Mouse (Mus musculus) splenic B cell, adult 2 months (primary cell): ENCODE measurements around the gene Cdhr4.

ENCODE experiments used
- DNase-seq: peaks from one replicate; pipeline ENCODE4 v3.0.0-alpha.2; 2011; ENCODE audit warnings: low read depth, low spot score
- H3K27me3 ChIP-seq: 2 replicates; pipeline ENCODE4 v1.6.1; 2012; ENCODE audit warnings: mild to moderate bottlenecking, low read length, moderate library complexity, mixed read lengths; ENCODE audit not compliant: control insufficient read depth, poor library complexity, insufficient read depth, severe bottlenecking
- H3K36me3 ChIP-seq: 2 replicates; pipeline ENCODE4 v1.6.1; 2012; ENCODE audit warnings: mild to moderate bottlenecking, low read length, moderate library complexity, mixed read lengths; ENCODE audit not compliant: control insufficient read depth, poor library complexity, insufficient read depth, severe bottlenecking

Cdhr4 gene

GRCm38 (mm10) chr9:107966676-107967075 lies 25.6 kb upstream of the Cdhr4 start:
- H3K36me3 ChIP-seq = no peaks in the 10 kb centered on the region
- DNase-seq = no peak

GRCm38 (mm10) chr9:107967437-107967836 lies 24.9 kb upstream of the Cdhr4 start:
- DNase-seq = no peak
- no peaks in the 10 kb centered on the region for H3K27me3 ChIP-seq

More at GRCm38 (mm10) chr9:107966676-107967075, 25.6 kb upstream of the Cdhr4 start:
- H3K27me3 ChIP-seq = no peaks in the 10 kb centered on the region

GRCm38 (mm10) chr9:107968531-107968930 lies 23.8 kb upstream of the Cdhr4 start:
- DNase-seq = no peak
- Histone ChIP-seq H3K36me3 (no peaks in the 10 kb centered on the region), H3K27me3 (no peaks in the 10 kb centered on the region)

More at GRCm38 (mm10) chr9:107967437-107967836, 24.9 kb upstream of the Cdhr4 start:
- no peaks in the 10 kb centered on the region for H3K36me3 ChIP-seq

- Histone ChIP-seq H3K27me3 (no peaks in the 10 kb centered on the region), H3K36me3 (no peaks in the 10 kb centered on the region)
- no peak for DNase-seq
Observed at GRCm38 (mm10) chr9:107970311-107970710, 22.0 kb upstream of the Cdhr4 start.

- Histone ChIP-seq H3K27me3 (no peaks in the 10 kb centered on the region), H3K36me3 (no peaks in the 10 kb centered on the region; the same call in 1 of the 2 replicates)
- DNase-seq = no peak
Observed at GRCm38 (mm10) chr9:107971690-107972541, 20.4 kb upstream of the Cdhr4 start.

- Histone ChIP-seq H3K27me3 (no peaks in the 10 kb centered on the region), H3K36me3 (peaks cover 12% of the 10 kb centered on the region)
- peak; percentile 14 for DNase-seq
Observed at GRCm38 (mm10) chr9:107974491-107975171, 17.7 kb upstream of the Cdhr4 start.

- DNase-seq = peak; percentile 83
- Histone ChIP-seq H3K36me3 (peaks cover 12% of the 10 kb centered on the region), H3K27me3 (no peaks in the 10 kb centered on the region)
Observed at GRCm38 (mm10) chr9:107975399-107976386, 16.6 kb upstream of the Cdhr4 start, which contains the start of gene Uba7. Gene Uba7 (plus strand): TSS chr9:107975505.

GRCm38 (mm10) chr9:107978815-107979214 lies 13.5 kb upstream of the Cdhr4 start:
- Histone ChIP-seq H3K27me3 (no peaks in the 10 kb centered on the region), H3K36me3 (peaks cover 12% of the 10 kb centered on the region)
- no peak for DNase-seq

- Histone ChIP-seq H3K36me3 (peaks cover 12% of the 10 kb centered on the region), H3K27me3 (no peaks in the 10 kb centered on the region)
- no peak for DNase-seq
Observed at GRCm38 (mm10) chr9:107981684-107982605, 10.4 kb upstream of the Cdhr4 start.

GRCm38 (mm10) chr9:107982681-107983346 lies 9.5 kb upstream of the Cdhr4 start, which contains the start of gene Gm20661:
Gene Gm20661 (plus strand): TSS chr9:107983058.
- peak; percentile 33 for DNase-seq
- H3K27me3 ChIP-seq = no peaks in the 10 kb centered on the region
- peaks cover 6% of the 10 kb centered on the region for H3K36me3 ChIP-seq

- peak; percentile 48 for DNase-seq
- Histone ChIP-seq H3K27me3 (no peaks in the 10 kb centered on the region), H3K36me3 (peaks cover 2% of the 10 kb centered on the region; the same call in 1 of the 2 replicates)
Observed at GRCm38 (mm10) chr9:107983421-107983890, 8.8 kb upstream of the Cdhr4 start.

- DNase-seq = peak; percentile 19
- Histone ChIP-seq H3K27me3 (no peaks in the 10 kb centered on the region), H3K36me3 (no peaks in the 10 kb centered on the region; the same call in 1 of the 2 replicates)
Observed at GRCm38 (mm10) chr9:107984052-107984753, 8.1 kb upstream of the Cdhr4 start.
